Mouse (Mus musculus): Measurements from ENCODE around the gene Rgs7bp. TPM values are rescaled to one million over a fixed set of nuclear protein-coding genes. Genes with fewer than 3 reads are reported as not detected.

Gene Rgs7bp
- polyA plus RNA-seq, 1 experiment: 0.11 TPM

DNA sequence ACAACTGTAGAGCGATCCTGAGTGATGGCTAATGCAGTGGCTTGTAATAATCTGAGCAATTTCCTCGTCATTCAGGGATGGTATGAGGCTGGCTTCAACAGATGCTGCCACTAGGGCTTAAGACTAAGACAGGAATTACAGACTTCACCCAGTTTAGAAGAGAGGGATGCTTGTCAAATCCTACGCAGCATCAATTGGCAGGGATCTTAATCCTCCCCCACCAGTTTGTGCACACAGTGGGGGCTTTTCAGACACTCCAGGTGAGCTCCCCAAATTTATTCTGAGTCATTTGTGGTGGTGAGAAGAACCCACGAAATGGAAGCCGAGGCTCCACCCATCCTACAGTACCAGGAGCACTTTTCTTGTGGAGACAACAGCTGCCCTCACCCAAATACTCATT lies 16.4 kb downstream of the Rgs7bp start:
- TF ChIP-seq POLR2A (IDR thresholded peaks at IDR 0.05; ENCODE audit: control insufficient read depth, low read depth, low read length) (no peak), CTCF (IDR thresholded peaks at IDR 0.05; ENCODE audit: control insufficient read depth, insufficient read depth, insufficient replicate concordance, low read depth, low read length) (no peak)

DNA sequence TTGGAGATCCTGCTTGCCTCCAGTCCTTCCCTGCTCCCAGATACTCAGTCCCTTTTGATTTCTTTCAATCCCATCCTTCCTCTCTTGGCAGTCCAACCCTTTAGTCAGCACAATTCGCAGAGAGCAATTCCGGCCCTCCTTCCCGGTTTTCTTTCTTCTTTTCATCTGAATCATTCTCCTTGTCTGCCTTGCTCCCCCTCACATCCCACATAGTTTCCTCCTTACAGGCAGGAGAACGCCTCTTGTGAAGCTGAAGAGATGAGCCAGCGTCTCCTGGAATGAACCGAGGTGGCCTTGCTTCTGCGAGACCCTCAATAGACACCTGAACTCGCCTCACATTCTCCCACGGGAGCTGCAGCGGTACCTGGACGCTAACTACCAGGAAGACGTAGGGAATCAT lies 16.9 kb downstream of the Rgs7bp start:
- no peak for TF ChIP-seq POLR2A (IDR thresholded peaks at IDR 0.05; ENCODE audit: control insufficient read depth, low read depth, low read length)
- no peak for TF ChIP-seq CTCF (IDR thresholded peaks at IDR 0.05; ENCODE audit: control insufficient read depth, insufficient read depth, insufficient replicate concordance, low read depth, low read length)
- peaks cover 7% of the 10 kb centered on the region for H3K4me1 ChIP-seq (ENCODE audit: control insufficient read depth, insufficient read depth, low read length)
- H3K27me3 ChIP-seq (ENCODE audit: control insufficient read depth, insufficient read depth, low read length): no peaks in the 10 kb centered on the region
- peak overlapping the region; percentile 10; the same call in 1 of the 2 replicates for H3K4me3 ChIP-seq (ENCODE audit: control insufficient read depth, low read depth, low read length)
- no peaks in the 10 kb centered on the region for H3K36me3 ChIP-seq (ENCODE audit: control insufficient read depth, insufficient read depth, low read length)
- H3K27ac ChIP-seq (ENCODE audit: control insufficient read depth, insufficient read depth, low read depth, low read length): no peak overlapping the region

More for the DNA sequence above, 16.4 kb downstream of the Rgs7bp start:
- Histone ChIP-seq H3K27ac (ENCODE audit: control insufficient read depth, insufficient read depth, low read depth, low read length) (no peak overlapping the region), H3K27me3 (ENCODE audit: control insufficient read depth, insufficient read depth, low read length) (no peaks in the 10 kb centered on the region), H3K4me3 (ENCODE audit: control insufficient read depth, low read depth, low read length) (no peak overlapping the region), H3K4me1 (ENCODE audit: control insufficient read depth, insufficient read depth, low read length) (peaks cover 7% of the 10 kb centered on the region), H3K36me3 (ENCODE audit: control insufficient read depth, insufficient read depth, low read length) (no peaks in the 10 kb centered on the region)

DNA sequence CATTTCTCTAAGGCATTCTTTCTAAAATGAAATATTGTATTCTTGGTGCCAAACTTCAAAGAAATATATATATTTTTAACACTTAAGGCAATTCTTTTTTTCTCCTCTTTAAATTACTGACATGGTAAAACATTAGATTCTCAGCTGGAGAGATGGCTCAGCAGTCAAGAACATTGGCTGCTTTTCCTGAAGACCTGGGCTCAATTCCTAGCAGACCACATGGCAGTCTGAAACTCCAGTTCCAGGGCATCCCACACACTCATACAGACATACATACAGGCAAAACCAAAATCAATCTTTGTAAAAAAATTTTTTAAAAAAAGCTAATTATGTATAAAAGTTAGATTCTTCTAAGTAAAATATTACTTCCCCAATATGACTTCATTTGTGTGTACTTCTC lies 22.8 kb downstream of the Rgs7bp start:
- Histone ChIP-seq H3K4me3 (ENCODE audit: control insufficient read depth, low read depth, low read length) (no peak overlapping the region), H3K27ac (ENCODE audit: control insufficient read depth, insufficient read depth, low read depth, low read length) (no peak overlapping the region), H3K27me3 (ENCODE audit: control insufficient read depth, insufficient read depth, low read length) (no peaks in the 10 kb centered on the region), H3K4me1 (ENCODE audit: control insufficient read depth, insufficient read depth, low read length) (peaks cover 3% of the 10 kb centered on the region; the same call in 1 of the 2 replicates), H3K36me3 (ENCODE audit: control insufficient read depth, insufficient read depth, low read length) (no peaks in the 10 kb centered on the region)
- TF ChIP-seq POLR2A (IDR thresholded peaks at IDR 0.05; ENCODE audit: control insufficient read depth, low read depth, low read length) (no peak), CTCF (IDR thresholded peaks at IDR 0.05; ENCODE audit: control insufficient read depth, insufficient read depth, insufficient replicate concordance, low read depth, low read length) (no peak)

DNA sequence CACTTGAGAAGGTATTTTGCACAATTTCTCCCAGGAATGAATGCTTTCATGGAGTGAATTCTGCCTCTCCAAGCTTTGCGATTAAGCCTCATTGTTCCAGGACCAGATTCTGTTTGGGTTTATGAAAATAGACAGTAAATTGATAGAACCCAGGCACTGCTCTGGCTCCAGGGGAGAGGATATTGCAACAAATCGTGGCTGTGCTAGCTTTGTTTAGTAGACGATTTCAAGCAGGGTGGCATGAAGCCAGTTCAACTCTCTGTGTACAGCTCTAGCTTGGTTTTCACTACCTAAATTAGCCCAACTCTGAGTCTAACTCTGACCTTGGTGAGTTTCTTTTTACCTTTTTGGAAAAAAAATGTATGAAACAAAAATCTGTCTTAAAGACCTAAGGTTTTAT lies 26.5 kb downstream of the Rgs7bp start:
- TF ChIP-seq CTCF (IDR thresholded peaks at IDR 0.05; ENCODE audit: control insufficient read depth, insufficient read depth, insufficient replicate concordance, low read depth, low read length) (no peak), POLR2A (IDR thresholded peaks at IDR 0.05; ENCODE audit: control insufficient read depth, low read depth, low read length) (no peak)
- Histone ChIP-seq H3K4me3 (ENCODE audit: control insufficient read depth, low read depth, low read length) (no peak overlapping the region), H3K4me1 (ENCODE audit: control insufficient read depth, insufficient read depth, low read length) (no peaks in the 10 kb centered on the region), H3K27me3 (ENCODE audit: control insufficient read depth, insufficient read depth, low read length) (no peaks in the 10 kb centered on the region), H3K27ac (ENCODE audit: control insufficient read depth, insufficient read depth, low read depth, low read length) (no peak overlapping the region), H3K36me3 (ENCODE audit: control insufficient read depth, insufficient read depth, low read length) (no peaks in the 10 kb centered on the region)

DNA sequence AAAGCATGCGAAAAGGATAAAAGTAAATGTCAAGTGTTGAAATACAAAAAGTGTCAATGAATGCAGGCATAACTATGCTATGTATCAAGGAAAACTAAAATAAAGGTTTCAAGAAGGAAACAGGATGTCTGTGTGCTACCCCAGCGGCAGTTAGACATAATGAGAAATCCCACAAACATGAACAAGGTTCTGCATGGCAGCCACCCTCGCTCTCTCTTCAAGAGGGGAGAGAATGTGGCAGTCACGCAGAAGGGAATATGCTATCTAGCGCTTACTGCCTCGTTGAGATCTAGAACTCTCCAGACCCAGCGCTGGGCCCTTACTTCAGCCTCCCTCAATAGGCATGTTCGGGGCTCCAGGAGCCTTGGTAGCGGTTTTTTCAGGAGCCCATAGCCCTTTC lies 38.2 kb downstream of the Rgs7bp start:
- Histone ChIP-seq H3K36me3 (ENCODE audit: control insufficient read depth, insufficient read depth, low read length) (no peaks in the 10 kb centered on the region), H3K4me3 (ENCODE audit: control insufficient read depth, low read depth, low read length) (no peak overlapping the region), H3K27me3 (ENCODE audit: control insufficient read depth, insufficient read depth, low read length) (no peaks in the 10 kb centered on the region), H3K4me1 (ENCODE audit: control insufficient read depth, insufficient read depth, low read length) (no peaks in the 10 kb centered on the region), H3K27ac (ENCODE audit: control insufficient read depth, insufficient read depth, low read depth, low read length) (no peak overlapping the region)
- no peak for TF ChIP-seq CTCF (IDR thresholded peaks at IDR 0.05; ENCODE audit: control insufficient read depth, insufficient read depth, insufficient replicate concordance, low read depth, low read length)
- TF ChIP-seq POLR2A (IDR thresholded peaks at IDR 0.05; ENCODE audit: control insufficient read depth, low read depth, low read length): no peak

DNA sequence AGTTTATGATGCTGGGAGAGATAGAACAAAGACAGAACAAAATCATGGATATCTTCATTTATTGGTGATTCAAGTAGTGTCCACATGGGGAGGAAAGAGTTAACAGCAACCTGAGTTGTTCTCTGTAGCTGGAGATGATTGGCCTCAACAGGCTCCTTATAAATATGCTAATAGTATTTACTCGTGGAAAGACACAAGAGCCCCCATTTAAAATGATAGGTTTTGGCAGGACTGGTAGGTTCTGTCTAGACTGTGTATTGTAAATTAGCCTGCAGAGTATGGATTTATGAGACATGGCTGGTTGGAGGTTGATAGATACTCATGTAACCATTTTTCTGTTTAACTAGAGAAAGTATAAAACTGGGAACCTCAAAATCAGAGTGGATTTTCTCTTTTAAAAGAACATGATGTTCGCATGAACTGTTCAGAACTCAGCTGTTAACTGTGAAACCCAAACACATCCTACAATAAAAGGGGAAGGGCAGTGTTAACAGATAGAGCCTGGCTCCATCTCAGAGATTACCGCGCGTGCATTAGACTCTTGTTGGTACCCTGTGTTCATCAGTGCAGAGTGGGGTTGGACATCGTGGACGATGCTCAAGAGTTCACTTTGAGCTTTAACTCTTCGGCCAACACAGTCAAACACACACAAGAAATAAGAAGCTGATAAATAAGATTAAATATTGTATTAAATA lies 38.9 kb downstream of the Rgs7bp start:
- Histone ChIP-seq H3K4me1 (ENCODE audit: control insufficient read depth, insufficient read depth, low read length) (no peaks in the 10 kb centered on the region), H3K36me3 (ENCODE audit: control insufficient read depth, insufficient read depth, low read length) (no peaks in the 10 kb centered on the region), H3K27ac (ENCODE audit: control insufficient read depth, insufficient read depth, low read depth, low read length) (no peak overlapping the region), H3K4me3 (ENCODE audit: control insufficient read depth, low read depth, low read length) (no peak overlapping the region), H3K27me3 (ENCODE audit: control insufficient read depth, insufficient read depth, low read length) (no peaks in the 10 kb centered on the region)
- no peak for TF ChIP-seq CTCF (IDR thresholded peaks at IDR 0.05; ENCODE audit: control insufficient read depth, insufficient read depth, insufficient replicate concordance, low read depth, low read length)
- no peak for TF ChIP-seq POLR2A (IDR thresholded peaks at IDR 0.05; ENCODE audit: control insufficient read depth, low read depth, low read length)

DNA sequence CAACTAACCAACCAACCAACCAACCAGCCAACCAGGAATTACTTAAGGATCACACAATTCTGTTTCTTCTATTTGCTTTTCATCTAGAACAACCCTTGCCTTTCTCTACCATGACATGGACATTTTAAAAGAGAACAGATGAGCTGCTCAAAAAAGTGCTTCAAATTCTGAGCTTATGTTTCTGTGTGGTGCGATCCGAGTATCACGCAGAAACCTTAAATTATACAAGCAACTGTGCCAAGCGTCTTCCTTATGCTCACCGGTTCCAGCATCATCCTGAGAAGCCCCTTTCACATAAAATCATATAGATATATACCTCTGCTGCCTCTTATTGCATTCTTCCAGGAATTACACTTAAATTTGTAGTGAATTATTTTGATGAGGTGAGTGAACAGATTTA lies 43.4 kb downstream of the Rgs7bp start:
- Histone ChIP-seq H3K27ac (ENCODE audit: control insufficient read depth, insufficient read depth, low read depth, low read length) (no peak overlapping the region), H3K27me3 (ENCODE audit: control insufficient read depth, insufficient read depth, low read length) (no peaks in the 10 kb centered on the region), H3K36me3 (ENCODE audit: control insufficient read depth, insufficient read depth, low read length) (no peaks in the 10 kb centered on the region), H3K4me3 (ENCODE audit: control insufficient read depth, low read depth, low read length) (no peak overlapping the region), H3K4me1 (ENCODE audit: control insufficient read depth, insufficient read depth, low read length) (no peaks in the 10 kb centered on the region)
- TF ChIP-seq CTCF (IDR thresholded peaks at IDR 0.05; ENCODE audit: control insufficient read depth, insufficient read depth, insufficient replicate concordance, low read depth, low read length): no peak
- TF ChIP-seq POLR2A (IDR thresholded peaks at IDR 0.05; ENCODE audit: control insufficient read depth, low read depth, low read length): no peak

Measured in testis, adult 2 months (tissue).